Mouse (Mus musculus) kidney, embryonic 16.5 days (tissue): ENCODE results near the gene Serpina3a. TPM values are rescaled to one million over a fixed set of nuclear protein-coding genes. Genes with fewer than 3 reads are reported as not detected.

Experiments
- polyA plus RNA-seq: library from polyadenylated mRNA; unstranded; fragments of >200 nt; fragmentation: Nextera tagmentation; extraction: Ambion mirVana; gene quantifications from 2 replicates; pipeline ENCODE4 v1.2.1, GENCODE M21; 2015

The Serpina3a gene
- polyA plus RNA-seq, 1 experiment from 2014 or later = not detected

Other genes starting within 250 kb of the Serpina3a start
- gene Serpina1a, start 249.2 kb upstream of the Serpina3a start, polyA plus RNA-seq = 16.3 and 17.4 TPM in 2 replicates
- 1.1 and 1.5 TPM in 2 replicates for gene Serpina1c, start 207.8 kb upstream of the Serpina3a start, polyA plus RNA-seq
- 1.3 and 1.5 TPM in 2 replicates for gene Serpina1e, start 153.7 kb upstream of the Serpina3a start, polyA plus RNA-seq
- not detected in 2 replicates for gene Serpina11, start 122.8 kb upstream of the Serpina3a start, polyA plus RNA-seq
- 0.06 TPM in 1 of 2 replicates, not detected in the other for gene Serpina9, start 99.0 kb upstream of the Serpina3a start, polyA plus RNA-seq
- gene Serpina12, start 68.3 kb upstream of the Serpina3a start, polyA plus RNA-seq = not detected in 2 replicates
- gene Serpina5, start 11.6 kb upstream of the Serpina3a start, polyA plus RNA-seq = 0.07 TPM in 1 of 2 replicates, not detected in the other
- gene Serpina3b, start 15.3 kb downstream of the Serpina3a start, polyA plus RNA-seq = not detected in 2 replicates
- gene Serpina3c, start 41.1 kb downstream of the Serpina3a start, polyA plus RNA-seq = not detected in 2 replicates
- 0.07 and 0.12 TPM in 2 replicates for gene Serpina3f, start 101.8 kb downstream of the Serpina3a start, polyA plus RNA-seq
- gene Serpina3g, start 123.5 kb downstream of the Serpina3a start, polyA plus RNA-seq = 9.2 and 9.6 TPM in 2 replicates
- gene Serpina3i, start 150.4 kb downstream of the Serpina3a start, polyA plus RNA-seq = 0.19 and 0.21 TPM in 2 replicates
- gene Serpina3j, start 201.8 kb downstream of the Serpina3a start, polyA plus RNA-seq = not detected in 2 replicates
- not detected in 2 replicates for gene Serpina3k, start 225.8 kb downstream of the Serpina3a start, polyA plus RNA-seq
- gene Serpina3m, start 225.8 kb downstream of the Serpina3a start, polyA plus RNA-seq = not detected in 2 replicates